Mouse (Mus musculus): ENCODE measurements around the gene Csgalnact2. TPM values are rescaled to one million over a fixed set of nuclear protein-coding genes. Genes with fewer than 3 reads are reported as not detected.
A peak's percentile ranks its signal among the peaks of the same experiment; 100 is the strongest.

Gene Csgalnact2
- polyA plus RNA-seq, 1 experiment from 2014 or later: 10.7 TPM

DNA sequence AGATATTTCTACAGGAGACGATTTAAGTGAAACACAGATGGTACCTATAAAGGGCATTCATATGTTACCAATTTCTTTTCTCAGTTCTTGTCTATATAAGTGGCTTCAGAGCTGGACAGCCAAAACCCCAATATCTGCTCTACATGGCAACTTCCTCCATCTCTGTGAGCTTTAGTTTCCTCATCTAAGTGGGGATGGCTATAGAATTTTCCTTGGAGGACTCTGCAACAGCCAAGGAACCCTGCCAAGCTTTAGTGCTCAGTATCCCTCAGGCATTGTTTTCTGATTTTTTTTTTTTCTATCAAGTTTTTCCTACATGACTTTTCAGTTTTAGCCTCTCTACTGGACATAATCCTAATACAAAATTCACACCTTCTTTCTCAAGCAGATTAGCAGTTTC lies 4.5 kb downstream of the Csgalnact2 start:
- Histone ChIP-seq H3K9ac (no peak overlapping the region), H3K4me3 (no peak overlapping the region), H3K9me3 (replicated peaks) (no peaks in the 10 kb centered on the region), H3K27me3 (no peaks in the 10 kb centered on the region), H3K36me3 (no peaks in the 10 kb centered on the region), H3K4me2 (no peak overlapping the region), H3K4me1 (replicated peaks) (0 out of 2 replicates have a peak, but pooled peaks cover 2% of the 10 kb centered on the region), H3K27ac (no peak overlapping the region)
- ATAC-seq (replicated peaks; ENCODE audit: insufficient number of reproducible peaks, insufficient read depth, low FRiP score, low read depth): no peak
- 83% methylated on average over 1 of the region's 1 CpGs for WGBS

DNA sequence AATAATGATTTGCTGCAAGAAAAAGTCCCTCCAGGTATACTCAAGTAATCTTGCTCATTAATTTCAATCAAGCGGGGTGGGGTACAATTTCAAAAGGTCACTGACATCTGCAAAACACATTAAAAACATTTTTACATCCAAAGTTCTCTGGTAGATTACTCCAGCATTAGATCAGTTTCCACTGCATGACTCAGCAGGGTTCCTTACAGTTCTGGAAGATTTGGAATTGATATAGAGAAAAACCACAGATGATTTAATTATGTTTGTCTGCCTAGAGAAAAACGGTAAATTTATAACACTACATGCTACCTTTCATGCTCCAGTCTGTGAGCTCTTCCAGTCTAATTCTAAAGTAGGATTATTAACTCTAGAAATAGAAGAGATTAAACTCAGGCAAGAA lies 8.9 kb downstream of the Csgalnact2 start:
- no peaks in the 10 kb centered on the region; the same call in 1 of the 2 replicates for H3K36me3 ChIP-seq
- no peaks in the 10 kb centered on the region for H3K9me3 ChIP-seq (replicated peaks)
- H3K27ac ChIP-seq: 0 out of 2 replicates have a peak overlapping the region, but pooled peaks have one; percentile 42
- ATAC-seq (replicated peaks; ENCODE audit: insufficient number of reproducible peaks, insufficient read depth, low FRiP score, low read depth): no peak
- H3K4me3 ChIP-seq: no peak overlapping the region
- H3K9ac ChIP-seq: no peak overlapping the region
- peaks cover 20% of the 10 kb centered on the region for H3K4me1 ChIP-seq (replicated peaks)
- 71% methylated on average over 2 of the region's 2 CpGs for WGBS
- H3K27me3 ChIP-seq: no peaks in the 10 kb centered on the region
- H3K4me2 ChIP-seq: no peak overlapping the region

DNA sequence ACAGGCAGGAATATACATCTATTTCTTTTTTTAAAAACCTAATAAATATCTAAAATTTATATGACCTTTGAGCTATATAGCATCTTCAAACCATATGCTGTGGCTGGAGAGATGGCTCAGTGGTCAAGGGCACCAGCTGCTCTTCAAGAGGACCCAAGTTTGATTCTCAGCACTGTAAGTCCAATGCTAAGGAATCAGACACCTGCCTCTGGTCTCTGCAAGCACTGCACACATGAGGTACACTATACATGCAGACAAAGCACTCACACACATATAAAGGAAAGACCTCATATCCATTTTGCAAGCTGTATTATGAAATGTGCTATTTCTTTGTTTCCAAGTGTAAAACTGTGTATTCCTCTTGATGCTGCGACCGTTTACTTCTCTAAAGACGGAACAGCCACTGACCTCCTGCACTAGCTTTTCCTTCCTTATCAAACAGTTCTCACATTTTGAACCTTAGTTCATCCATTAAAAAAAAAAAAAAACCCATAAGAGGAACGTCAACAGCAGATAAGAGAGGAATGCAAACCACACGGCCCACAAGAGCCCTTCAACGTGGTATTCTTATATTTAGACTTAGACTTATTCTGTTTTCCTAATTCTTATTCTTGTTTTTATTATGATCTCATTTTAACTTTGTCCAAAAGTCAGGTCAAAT lies 11.0 kb downstream of the Csgalnact2 start:
- ATAC-seq (replicated peaks; ENCODE audit: insufficient number of reproducible peaks, insufficient read depth, low FRiP score, low read depth): no peak
- WGBS: 14% methylated on average over 6 of the region's 6 CpGs
- H3K27ac ChIP-seq: 0 out of 2 replicates have a peak overlapping the region, but pooled peaks have one; percentile 3

DNA sequence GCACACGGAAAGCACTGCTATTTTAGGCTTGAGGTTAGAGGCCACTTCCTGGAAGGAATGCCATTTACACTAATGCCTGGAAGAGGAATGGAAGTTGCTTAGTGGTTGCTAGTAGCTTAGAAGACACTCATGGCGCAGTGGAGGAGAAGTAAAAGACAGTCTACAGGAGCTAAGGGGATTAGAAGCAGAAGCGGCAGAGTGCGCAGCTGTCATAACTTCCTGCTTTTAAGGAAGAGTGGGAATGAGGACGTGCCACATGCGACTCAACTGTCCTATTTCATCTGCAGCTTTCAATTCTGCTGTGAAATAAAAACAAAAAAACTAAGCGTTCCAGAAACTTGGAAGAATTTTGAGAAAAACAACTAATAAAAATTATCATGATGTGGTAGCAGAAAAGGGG lies 11.7 kb downstream of the Csgalnact2 start:
- WGBS: 61% methylated on average over 7 of the region's 7 CpGs
- H3K4me2 ChIP-seq: no peak overlapping the region
- no peak for ATAC-seq (replicated peaks; ENCODE audit: insufficient number of reproducible peaks, insufficient read depth, low FRiP score, low read depth)

More for the DNA sequence above, 11.0 kb downstream of the Csgalnact2 start:
- Histone ChIP-seq H3K36me3 (peaks cover 9% of the 10 kb centered on the region; the same call in 1 of the 2 replicates), H3K27me3 (no peaks in the 10 kb centered on the region), H3K9ac (no peak overlapping the region), H3K4me3 (no peak overlapping the region), H3K4me2 (0 out of 2 replicates have a peak overlapping the region, but pooled peaks have one; percentile 1), H3K4me1 (replicated peaks) (peaks cover 20% of the 10 kb centered on the region), H3K9me3 (replicated peaks) (no peaks in the 10 kb centered on the region)

DNA sequence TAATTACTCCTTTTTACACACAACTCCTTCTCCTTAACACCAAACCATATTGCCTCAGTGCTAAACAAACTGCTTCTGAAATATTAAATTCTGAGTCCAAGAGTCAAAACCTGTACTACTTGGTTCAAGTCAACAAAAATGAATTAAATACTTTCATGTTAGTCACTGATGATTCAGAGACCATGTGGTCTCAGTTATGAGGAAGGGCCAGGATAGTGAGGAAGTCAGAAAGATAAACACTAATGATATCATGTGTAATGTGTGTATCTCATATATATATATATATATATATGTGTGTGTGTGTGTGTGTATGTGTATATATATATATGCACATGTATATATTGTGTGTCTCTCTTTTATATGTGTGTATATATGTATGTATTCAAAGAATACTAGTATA lies 12.4 kb downstream of the Csgalnact2 start:
- no peak for ATAC-seq (replicated peaks; ENCODE audit: insufficient number of reproducible peaks, insufficient read depth, low FRiP score, low read depth)
- Histone ChIP-seq H3K4me1 (replicated peaks) (peaks cover 20% of the 10 kb centered on the region), H3K4me2 (no peak overlapping the region), H3K9ac (no peak overlapping the region), H3K36me3 (peaks cover 19% of the 10 kb centered on the region; the same call in 1 of the 2 replicates), H3K27me3 (no peaks in the 10 kb centered on the region), H3K27ac (no peak overlapping the region), H3K9me3 (replicated peaks) (no peaks in the 10 kb centered on the region), H3K4me3 (no peak overlapping the region)

More for the DNA sequence above, 11.7 kb downstream of the Csgalnact2 start:
- Histone ChIP-seq H3K27me3 (no peaks in the 10 kb centered on the region), H3K9me3 (replicated peaks) (no peaks in the 10 kb centered on the region), H3K36me3 (peaks cover 16% of the 10 kb centered on the region; the same call in 1 of the 2 replicates), H3K4me3 (no peak overlapping the region), H3K4me1 (replicated peaks) (peaks cover 20% of the 10 kb centered on the region), H3K9ac (no peak overlapping the region), H3K27ac (no peak overlapping the region; the same call in 1 of the 2 replicates)

DNA sequence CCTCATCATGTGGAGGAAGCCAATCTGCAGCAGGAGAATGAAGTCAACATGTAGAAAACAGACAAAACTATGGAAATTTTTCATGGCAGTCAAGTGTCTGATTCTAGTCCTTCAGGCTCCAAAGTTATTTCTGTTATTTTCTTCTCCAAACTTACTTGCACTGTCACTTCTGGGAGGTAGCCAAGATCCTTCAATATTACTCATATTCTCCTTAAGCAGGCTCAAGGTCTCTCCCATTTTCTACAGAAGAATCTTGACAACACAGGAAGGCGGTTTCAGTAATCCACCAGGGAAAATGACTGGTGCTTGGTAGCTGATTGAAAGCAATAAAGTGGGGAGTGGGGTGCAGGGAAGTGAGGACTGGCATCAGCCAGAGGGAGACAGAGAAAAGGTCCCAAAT lies 16.2 kb downstream of the Csgalnact2 start:
- 83% methylated on average over 1 of the region's 1 CpGs for WGBS
- Histone ChIP-seq H3K36me3 (peaks cover 19% of the 10 kb centered on the region; the same call in 1 of the 2 replicates), H3K4me3 (no peak overlapping the region), H3K4me1 (replicated peaks) (peaks cover 9% of the 10 kb centered on the region), H3K27me3 (no peaks in the 10 kb centered on the region), H3K27ac (no peak overlapping the region), H3K9ac (no peak overlapping the region), H3K9me3 (replicated peaks) (no peaks in the 10 kb centered on the region), H3K4me2 (no peak overlapping the region)
- no peak for ATAC-seq (replicated peaks; ENCODE audit: insufficient number of reproducible peaks, insufficient read depth, low FRiP score, low read depth)

DNA sequence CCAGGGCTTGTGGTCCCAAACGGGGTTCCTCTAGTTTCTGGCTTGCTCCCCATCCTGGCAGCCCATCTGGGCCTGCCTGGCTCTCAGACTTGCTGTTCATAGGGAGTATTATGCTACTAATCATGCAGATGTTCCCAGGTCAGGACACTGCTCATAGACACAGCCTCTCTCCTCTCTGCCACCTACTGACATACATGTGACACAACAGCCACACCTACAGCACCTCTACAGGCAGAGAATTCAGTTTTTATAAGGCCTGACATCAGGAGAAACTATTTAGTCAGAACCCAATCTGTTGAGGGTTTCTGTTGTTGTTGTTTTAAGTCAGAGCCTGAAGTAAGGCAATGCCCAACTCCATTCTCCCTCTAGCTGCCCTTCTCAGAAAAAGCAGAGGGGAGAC lies 27.1 kb downstream of the Csgalnact2 start:
- 58% methylated on average over 1 of the region's 1 CpGs for WGBS
- peaks cover 11% of the 10 kb centered on the region for H3K36me3 ChIP-seq
- ATAC-seq (replicated peaks; ENCODE audit: insufficient number of reproducible peaks, insufficient read depth, low FRiP score, low read depth): no peak
- no peak overlapping the region for H3K9ac ChIP-seq
- no peaks in the 10 kb centered on the region for H3K9me3 ChIP-seq (replicated peaks)
- no peak overlapping the region for H3K4me2 ChIP-seq
- H3K4me1 ChIP-seq (replicated peaks): no peaks in the 10 kb centered on the region
- no peaks in the 10 kb centered on the region for H3K27me3 ChIP-seq
- no peak overlapping the region for H3K4me3 ChIP-seq
- no peak overlapping the region for H3K27ac ChIP-seq

DNA sequence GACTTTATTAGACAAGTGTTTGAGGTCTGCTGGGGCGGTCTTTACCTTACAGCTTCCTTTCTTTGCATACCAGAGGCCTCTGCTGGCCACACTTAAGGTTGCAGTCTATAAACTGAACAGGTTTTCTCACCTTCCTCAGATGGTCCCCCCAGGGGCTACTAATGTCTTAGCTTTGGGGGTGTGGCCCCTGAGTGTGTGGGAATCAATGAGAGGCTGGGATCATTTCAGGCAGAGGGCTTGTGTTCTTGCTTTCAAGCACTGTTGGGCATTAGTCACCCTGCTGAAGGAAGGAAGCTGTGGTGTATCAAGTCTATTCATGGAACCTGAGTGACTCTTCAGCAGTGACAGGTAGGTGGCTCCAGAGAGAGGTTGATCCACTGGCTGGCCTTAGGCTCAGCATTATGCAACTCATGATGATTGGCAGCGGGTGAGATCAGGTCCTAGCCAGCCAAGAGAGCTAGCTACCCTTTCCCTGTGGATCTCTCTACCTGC lies 39.6 kb downstream of the Csgalnact2 start:
- ATAC-seq (replicated peaks; ENCODE audit: insufficient number of reproducible peaks, insufficient read depth, low FRiP score, low read depth): no peak

DNA sequence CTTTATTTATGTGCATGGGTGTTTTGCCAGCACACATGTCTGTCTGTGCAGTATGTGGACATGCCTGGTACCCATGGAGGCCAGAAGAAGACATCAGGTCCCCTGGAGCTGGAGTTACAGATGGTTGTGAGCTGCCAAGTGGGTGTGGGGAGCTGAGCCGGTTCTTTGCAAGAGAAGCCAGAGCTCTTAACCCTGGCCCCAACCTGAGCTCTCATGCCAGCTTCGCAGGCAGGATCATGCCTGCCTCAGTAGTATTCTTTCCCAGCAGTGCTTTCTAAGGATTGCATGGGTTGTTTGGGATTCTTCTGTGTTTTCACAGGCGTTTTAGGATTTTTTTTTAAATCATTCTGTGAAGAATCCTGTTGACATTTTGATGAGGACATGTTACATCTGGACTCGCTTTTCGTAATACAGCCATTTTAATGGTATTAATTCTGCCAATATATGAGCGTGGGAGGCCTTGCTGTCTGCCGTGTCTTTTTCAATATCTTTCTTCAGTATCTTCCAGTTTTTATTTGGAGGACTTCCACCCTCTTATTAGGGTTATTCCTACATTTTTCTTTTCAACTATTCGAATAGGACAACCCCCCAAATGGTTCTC lies 41.1 kb downstream of the Csgalnact2 start:
- Histone ChIP-seq H3K4me3 (no peak overlapping the region), H3K36me3 (no peaks in the 10 kb centered on the region), H3K4me1 (replicated peaks) (no peaks in the 10 kb centered on the region), H3K4me2 (no peak overlapping the region), H3K9me3 (replicated peaks) (no peaks in the 10 kb centered on the region), H3K9ac (no peak overlapping the region), H3K27ac (no peak overlapping the region), H3K27me3 (no peaks in the 10 kb centered on the region)
- no peak for ATAC-seq (replicated peaks; ENCODE audit: insufficient number of reproducible peaks, insufficient read depth, low FRiP score, low read depth)
- 65% methylated on average over 8 of the region's 8 CpGs for WGBS

More for the DNA sequence above, 39.6 kb downstream of the Csgalnact2 start:
- no peak overlapping the region for H3K27ac ChIP-seq
- no peaks in the 10 kb centered on the region for H3K36me3 ChIP-seq
- H3K27me3 ChIP-seq: no peaks in the 10 kb centered on the region
- H3K4me2 ChIP-seq: no peak overlapping the region
- H3K9me3 ChIP-seq (replicated peaks): no peaks in the 10 kb centered on the region
- H3K9ac ChIP-seq: no peak overlapping the region
- no peak overlapping the region for H3K4me3 ChIP-seq
- H3K4me1 ChIP-seq (replicated peaks): no peaks in the 10 kb centered on the region
- WGBS: 28% methylated on average over 2 of the region's 2 CpGs

DNA sequence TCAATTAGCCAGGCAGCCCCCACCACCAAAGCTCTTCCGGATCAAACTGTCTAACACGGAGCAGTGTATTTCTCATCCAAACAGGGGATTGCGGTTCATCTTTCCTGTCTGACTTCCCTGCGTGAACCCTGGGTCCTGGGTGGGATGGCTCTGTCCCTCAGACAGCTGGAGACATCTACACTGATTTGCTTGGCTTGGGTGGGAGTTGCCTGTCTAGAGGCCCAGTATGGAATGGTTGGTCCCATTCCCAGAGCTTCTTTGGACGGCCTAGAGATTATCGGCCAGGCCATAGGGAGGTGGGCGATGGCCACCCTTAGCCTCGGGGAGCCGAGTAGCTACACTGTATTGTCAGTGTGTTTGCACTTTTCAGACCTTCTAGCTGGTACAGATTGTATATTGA lies 48.1 kb downstream of the Csgalnact2 start:
- no peak for ATAC-seq (replicated peaks; ENCODE audit: insufficient number of reproducible peaks, insufficient read depth, low FRiP score, low read depth)
- H3K4me2 ChIP-seq: no peak overlapping the region
- no peak overlapping the region for H3K4me3 ChIP-seq
- H3K27me3 ChIP-seq: no peaks in the 10 kb centered on the region
- 79% methylated on average over 9 of the region's 9 CpGs for WGBS
- H3K27ac ChIP-seq: no peak overlapping the region
- H3K9ac ChIP-seq: no peak overlapping the region
- no peaks in the 10 kb centered on the region for H3K36me3 ChIP-seq
- no peaks in the 10 kb centered on the region for H3K4me1 ChIP-seq (replicated peaks)
- no peaks in the 10 kb centered on the region for H3K9me3 ChIP-seq (replicated peaks)

DNA sequence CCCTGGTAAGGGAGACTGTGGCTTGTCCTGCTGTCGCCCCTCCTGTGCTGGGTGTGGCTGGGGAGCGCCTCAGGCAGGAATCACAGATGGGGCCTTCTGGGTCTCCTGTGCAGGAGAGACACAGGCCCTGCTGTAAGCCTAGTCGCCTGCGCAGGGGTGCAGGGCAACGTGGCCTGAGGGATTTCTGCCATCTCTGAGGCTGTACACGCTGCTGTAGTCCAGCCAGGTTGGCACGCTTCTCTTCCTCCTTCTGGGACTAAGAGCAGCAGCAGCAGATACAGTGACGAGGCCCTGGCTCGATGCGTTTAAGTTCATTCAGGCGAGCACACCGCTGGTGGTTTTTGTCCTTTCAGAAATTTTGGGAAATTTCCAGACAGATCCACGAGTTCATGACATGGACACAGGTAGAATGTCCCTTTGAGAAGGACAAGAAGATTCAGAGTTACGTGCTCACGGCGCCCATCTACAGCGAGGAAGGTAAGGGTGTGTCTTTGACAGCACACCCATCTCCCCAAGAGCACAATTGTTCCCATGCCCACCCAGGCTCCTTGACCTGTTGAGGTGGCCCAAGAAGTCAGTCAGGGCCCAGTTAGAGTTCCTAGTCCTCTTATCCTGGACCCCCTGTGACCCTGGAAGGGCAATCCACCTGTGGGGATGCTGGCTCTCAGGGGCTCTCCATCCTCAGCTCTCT lies 50.0 kb downstream of the Csgalnact2 start:
- Histone ChIP-seq H3K27ac (no peak overlapping the region), H3K4me2 (no peak overlapping the region), H3K9me3 (replicated peaks) (no peaks in the 10 kb centered on the region), H3K27me3 (no peaks in the 10 kb centered on the region), H3K4me1 (replicated peaks) (no peaks in the 10 kb centered on the region), H3K9ac (no peak overlapping the region), H3K4me3 (no peak overlapping the region), H3K36me3 (no peaks in the 10 kb centered on the region)
- ATAC-seq (replicated peaks; ENCODE audit: insufficient number of reproducible peaks, insufficient read depth, low FRiP score, low read depth): no peak
- WGBS: 83% methylated on average over 17 of the region's 17 CpGs
